Mouse (Mus musculus) E14TG2a.4 (cell line): ENCODE results near the gene Rtn4rl1.

Experiments
- CTCF ChIP-seq: conservative IDR thresholded peaks from 2 replicates; pipeline ENCODE4 v1.5.1; 2014; ENCODE audit warnings: low read length
- NANOG ChIP-seq: IDR thresholded peaks from 2 replicates; pipeline ENCODE4 v1.6.1; 2014; ENCODE audit warnings: borderline replicate concordance, low read length, mixed read lengths
- POU5F1 ChIP-seq: IDR thresholded peaks from 2 replicates; pipeline ENCODE4 v1.6.1; 2014; ENCODE audit warnings: low read length, borderline replicate concordance

DNA sequence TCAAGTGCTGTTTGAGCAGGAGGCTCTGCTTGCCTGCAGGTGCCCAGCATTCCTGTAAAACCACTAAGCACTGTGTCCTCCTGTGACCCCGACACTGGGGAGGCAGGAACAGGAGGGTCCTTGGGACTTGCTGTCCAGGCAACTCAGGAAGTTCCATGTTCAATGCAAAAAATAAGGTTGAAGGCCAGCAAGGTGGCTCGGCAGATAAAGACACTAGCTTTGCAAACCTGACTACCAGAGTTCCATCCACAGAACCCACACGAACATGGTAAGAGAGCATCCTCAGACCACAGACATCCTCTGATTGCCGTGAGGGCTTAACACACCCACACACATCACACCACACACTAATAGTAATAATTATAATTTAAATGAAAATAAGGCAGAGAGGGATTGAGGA lies 75.6 kb downstream of the Rtn4rl1 start:
- no peak for TF ChIP-seq CTCF
- no peak for TF ChIP-seq NANOG
- TF ChIP-seq POU5F1 = no peak
